Mouse (Mus musculus): Measurements from ENCODE around the gene Rasgef1b. TPM values are rescaled to one million over a fixed set of nuclear protein-coding genes. Genes with fewer than 3 reads are reported as not detected.

Gene Rasgef1b
- polyA plus RNA-seq, 1 experiment from 2014 or later = 124 TPM

DNA sequence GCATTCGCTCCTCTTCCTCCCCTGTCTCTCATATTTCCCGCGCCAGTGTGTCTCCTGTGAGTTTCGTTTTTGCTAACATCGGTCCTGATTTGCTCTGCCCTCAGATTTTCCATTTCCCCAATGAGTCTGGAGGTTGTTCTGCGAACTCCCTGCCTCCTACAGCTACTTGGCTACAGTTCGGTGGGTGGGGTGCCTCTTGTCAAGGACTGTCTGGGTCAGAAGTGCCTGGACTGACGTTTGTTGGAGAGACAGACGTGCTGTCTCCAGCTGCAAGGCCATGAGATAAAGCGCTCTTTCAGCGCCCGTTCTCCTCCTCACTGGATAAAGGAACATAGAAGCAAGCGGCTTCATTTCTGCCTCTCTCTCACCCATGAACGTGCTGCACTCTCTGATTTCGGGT, 389.1 kb downstream of the Rasgef1b start:
- no peak overlapping the region for H3K4me3 ChIP-seq (ENCODE audit: inconsistent target)
- H3K79me2 ChIP-seq (ENCODE audit: inconsistent target) = no peaks in the 10 kb centered on the region
- 63% methylated on average over 14 of the region's 15 CpGs for WGBS (ENCODE audit: missing documents)
- H3K36me3 ChIP-seq (ENCODE audit: inconsistent target) = no peaks in the 10 kb centered on the region
- peak overlapping the region; percentile 51 for H3K27ac ChIP-seq

DNA sequence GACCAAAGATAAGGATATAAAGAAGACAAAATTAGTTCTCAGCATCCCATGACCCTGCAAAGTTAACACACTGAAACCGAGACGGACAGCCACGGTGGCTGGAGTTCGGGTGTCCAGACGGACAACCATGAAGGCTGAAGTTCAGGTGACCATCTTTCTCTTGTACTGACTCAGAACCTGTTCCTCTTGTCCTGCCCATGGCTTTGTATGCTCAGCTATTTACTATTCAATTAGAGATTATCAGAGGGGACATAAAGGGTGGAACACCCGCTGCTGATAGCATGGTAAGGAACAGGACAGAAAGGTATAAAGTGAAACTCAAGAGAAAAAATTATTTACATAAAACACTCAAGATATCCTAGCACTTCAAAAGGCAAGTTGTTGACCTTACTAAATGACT, 390.0 kb downstream of the Rasgef1b start:
- 98% methylated on average over 6 of the region's 6 CpGs for WGBS (ENCODE audit: missing documents)
- Histone ChIP-seq H3K4me3 (ENCODE audit: inconsistent target) (no peak overlapping the region), H3K27ac (peak overlapping the region; percentile 51; the same call in 1 of the 2 replicates), H3K79me2 (ENCODE audit: inconsistent target) (no peaks in the 10 kb centered on the region), H3K36me3 (ENCODE audit: inconsistent target) (no peaks in the 10 kb centered on the region)

DNA sequence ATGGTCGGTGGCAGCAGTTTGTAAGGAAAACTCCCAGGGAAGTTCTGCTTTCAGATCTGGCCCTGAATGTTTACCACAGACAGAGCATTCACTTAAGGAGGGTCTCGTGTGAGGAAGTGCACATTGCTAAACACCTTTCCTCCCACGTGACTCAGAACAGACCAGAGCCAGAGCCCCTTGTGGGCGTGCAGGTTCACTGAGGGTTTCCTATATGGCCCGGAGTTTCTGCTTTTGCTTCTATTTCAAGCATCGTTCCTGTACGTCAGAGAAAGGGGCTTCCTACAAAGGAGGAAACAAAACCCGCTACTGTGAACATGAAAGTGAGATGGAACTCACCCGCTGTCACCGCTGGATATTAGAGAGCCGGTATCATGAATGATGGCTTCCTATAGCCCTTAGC, 392.4 kb downstream of the Rasgef1b start:
- Histone ChIP-seq H3K36me3 (ENCODE audit: inconsistent target) (no peaks in the 10 kb centered on the region), H3K4me3 (ENCODE audit: inconsistent target) (no peak overlapping the region), H3K79me2 (ENCODE audit: inconsistent target) (no peaks in the 10 kb centered on the region), H3K27ac (peak overlapping the region; percentile 25)
- 6% methylated on average over 11 of the region's 11 CpGs for WGBS (ENCODE audit: missing documents)

DNA sequence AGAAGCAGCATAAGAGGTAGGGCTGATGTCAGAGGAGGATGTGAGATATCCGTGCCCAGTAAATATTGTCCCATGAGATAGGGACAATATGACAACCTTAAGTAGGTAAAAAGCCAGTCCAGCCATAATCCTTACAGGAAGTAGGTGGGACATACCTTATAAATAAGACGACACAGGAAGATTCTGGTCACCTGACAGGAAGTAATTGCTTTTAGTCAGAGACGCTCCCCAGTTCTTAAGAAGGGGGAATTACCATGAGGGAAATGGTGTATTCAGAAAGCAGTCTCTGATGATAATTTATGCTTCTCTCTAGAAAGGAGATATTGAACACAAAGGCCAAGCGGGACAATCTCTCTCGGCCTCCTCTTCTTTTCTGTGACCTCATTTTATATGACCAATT, 394.8 kb downstream of the Rasgef1b start:
- 63% methylated on average over 5 of the region's 5 CpGs for WGBS (ENCODE audit: missing documents)
- Histone ChIP-seq H3K4me3 (ENCODE audit: inconsistent target) (no peak overlapping the region), H3K36me3 (ENCODE audit: inconsistent target) (no peaks in the 10 kb centered on the region), H3K79me2 (ENCODE audit: inconsistent target) (no peaks in the 10 kb centered on the region), H3K27ac (no peak overlapping the region)

DNA sequence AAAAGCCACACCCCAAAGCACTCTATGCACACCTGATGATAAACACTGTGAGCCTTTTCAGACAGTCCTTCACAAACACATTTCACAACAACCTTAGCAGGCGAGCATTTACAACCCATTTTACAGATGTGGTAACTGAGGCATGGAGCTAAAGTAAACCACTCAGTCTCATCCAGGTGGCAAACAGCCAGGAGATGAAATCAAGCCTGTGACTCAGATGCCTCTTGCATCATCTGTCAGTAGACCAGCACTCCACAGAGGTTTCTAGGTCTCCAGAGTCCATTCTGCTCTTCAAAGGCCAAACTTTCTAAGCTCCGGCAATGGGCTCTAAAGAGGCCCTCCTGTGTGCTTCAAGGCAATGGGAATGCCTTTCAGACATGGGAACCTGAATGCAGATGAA, 396.8 kb downstream of the Rasgef1b start:
- WGBS (ENCODE audit: missing documents) = 100% methylated on average over 2 of the region's 2 CpGs
- no peak overlapping the region for H3K4me3 ChIP-seq (ENCODE audit: inconsistent target)
- no peaks in the 10 kb centered on the region for H3K36me3 ChIP-seq (ENCODE audit: inconsistent target)
- H3K79me2 ChIP-seq (ENCODE audit: inconsistent target) = no peaks in the 10 kb centered on the region
- no peak overlapping the region for H3K27ac ChIP-seq

DNA sequence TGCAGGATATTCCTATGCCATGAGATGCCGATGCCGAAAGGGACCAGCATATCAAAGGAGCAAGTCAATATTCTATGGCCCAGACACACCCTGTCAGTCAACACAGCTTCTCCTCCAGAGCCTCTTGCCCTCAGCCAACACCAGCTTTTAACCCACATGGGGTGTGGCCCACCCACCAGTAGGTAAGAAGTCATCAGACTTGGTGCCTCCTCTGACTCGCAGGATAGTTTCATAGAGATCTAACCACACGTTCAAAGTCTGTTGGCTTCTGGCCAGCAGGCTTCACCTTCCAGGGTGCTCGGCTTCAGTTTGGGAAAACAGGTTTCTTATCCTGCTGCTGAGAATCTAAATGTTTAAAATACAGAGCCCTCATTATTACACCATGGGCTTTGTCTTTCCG, 399.8 kb downstream of the Rasgef1b start:
- 83% methylated on average over 6 of the region's 6 CpGs for WGBS (ENCODE audit: missing documents)
- no peaks in the 10 kb centered on the region for H3K79me2 ChIP-seq (ENCODE audit: inconsistent target)
- H3K36me3 ChIP-seq (ENCODE audit: inconsistent target) = no peaks in the 10 kb centered on the region
- no peak overlapping the region for H3K4me3 ChIP-seq (ENCODE audit: inconsistent target)
- H3K27ac ChIP-seq = no peak overlapping the region

DNA sequence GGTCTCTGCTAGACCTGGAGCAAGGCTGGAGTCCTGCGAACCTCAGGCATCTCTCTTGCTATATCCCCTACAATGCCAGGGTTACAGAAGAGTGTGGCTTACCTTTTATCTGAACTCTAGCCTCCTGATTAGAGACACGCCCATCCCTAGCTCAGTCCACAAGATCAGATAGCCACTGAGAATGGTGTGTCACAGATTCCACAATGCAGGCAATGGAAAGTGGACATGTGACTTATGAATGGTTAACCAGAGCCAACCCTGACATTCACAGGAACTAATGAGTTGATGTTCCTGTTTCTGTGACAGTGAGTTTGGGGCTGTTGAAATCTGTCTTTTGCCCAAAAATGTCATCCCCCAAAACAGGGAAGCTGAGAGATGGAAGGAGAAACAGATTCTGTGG, 401.8 kb downstream of the Rasgef1b start:
- peak overlapping the region; percentile 45 for H3K27ac ChIP-seq
- no peaks in the 10 kb centered on the region for H3K36me3 ChIP-seq (ENCODE audit: inconsistent target)
- 75% methylated on average over 2 of the region's 2 CpGs for WGBS (ENCODE audit: missing documents)
- no peak overlapping the region for H3K4me3 ChIP-seq (ENCODE audit: inconsistent target)
- H3K79me2 ChIP-seq (ENCODE audit: inconsistent target) = no peaks in the 10 kb centered on the region

DNA sequence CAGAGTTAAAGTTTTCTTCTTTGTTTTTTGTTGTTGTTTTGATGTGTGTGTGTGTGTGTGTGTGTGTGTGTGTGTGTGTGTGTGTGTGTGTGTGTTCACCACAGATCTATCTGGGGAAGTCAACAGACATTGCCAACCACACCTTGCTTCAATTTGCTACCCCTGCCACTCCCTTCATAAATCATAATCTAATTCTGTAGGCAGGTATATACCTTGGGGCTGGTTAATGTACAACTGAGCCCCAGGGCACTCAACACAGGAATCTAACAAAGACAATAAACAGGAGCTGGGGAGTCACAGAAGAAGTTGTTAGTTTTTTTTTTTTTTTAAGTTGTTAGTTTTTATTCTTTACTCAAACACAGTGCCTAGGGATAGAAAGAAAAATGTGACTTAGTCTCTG, 403.6 kb downstream of the Rasgef1b start:
- no peak overlapping the region for H3K4me3 ChIP-seq (ENCODE audit: inconsistent target)
- no peaks in the 10 kb centered on the region for H3K36me3 ChIP-seq (ENCODE audit: inconsistent target)
- H3K79me2 ChIP-seq (ENCODE audit: inconsistent target) = no peaks in the 10 kb centered on the region
- no peak overlapping the region for H3K27ac ChIP-seq

DNA sequence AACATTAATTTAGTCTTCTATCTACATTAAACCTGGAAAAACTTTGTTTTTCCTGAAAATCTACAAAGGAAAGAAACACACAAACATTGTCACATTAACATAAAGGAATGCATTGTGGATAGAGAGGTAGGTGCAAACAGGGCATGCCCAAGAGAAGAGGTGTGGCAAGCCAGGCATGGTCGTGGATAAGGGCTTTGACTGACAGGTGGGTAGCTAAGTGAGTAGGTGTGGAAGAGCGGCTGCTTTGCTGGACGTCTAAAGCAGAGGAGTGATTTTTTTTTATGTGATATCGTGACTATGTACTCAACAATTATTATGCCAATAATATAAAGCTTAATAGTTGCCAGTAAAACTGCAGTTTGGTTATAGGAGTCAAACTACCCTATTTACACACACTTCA, 408.1 kb downstream of the Rasgef1b start:
- Histone ChIP-seq H3K79me2 (ENCODE audit: inconsistent target) (no peaks in the 10 kb centered on the region), H3K27ac (no peak overlapping the region), H3K36me3 (ENCODE audit: inconsistent target) (no peaks in the 10 kb centered on the region), H3K4me3 (ENCODE audit: inconsistent target) (no peak overlapping the region)
- 76% methylated on average over 4 of the region's 4 CpGs for WGBS (ENCODE audit: missing documents)

DNA sequence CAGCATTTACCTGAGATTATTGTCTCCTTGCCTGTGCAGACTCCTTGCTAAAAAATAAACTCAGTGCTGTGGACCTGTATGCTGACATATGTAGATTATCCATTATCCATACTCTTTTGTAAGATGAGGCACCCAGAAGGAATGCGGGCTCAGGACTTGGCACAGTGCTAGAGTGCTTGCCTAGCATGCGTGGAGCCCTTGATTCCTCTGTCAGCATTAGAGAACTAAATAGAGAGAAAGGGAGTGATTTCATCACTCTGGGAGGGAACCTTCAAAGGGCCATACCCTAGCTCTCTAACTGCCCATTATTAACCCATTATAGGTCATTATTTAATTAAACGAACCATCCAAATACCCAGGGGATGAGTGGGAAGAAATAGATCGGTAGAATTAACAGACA, 430.9 kb downstream of the Rasgef1b start:
- no peak overlapping the region for H3K27ac ChIP-seq
- no peaks in the 10 kb centered on the region for H3K36me3 ChIP-seq (ENCODE audit: inconsistent target)
- H3K4me3 ChIP-seq (ENCODE audit: inconsistent target) = no peak overlapping the region
- no peaks in the 10 kb centered on the region for H3K79me2 ChIP-seq (ENCODE audit: inconsistent target)
- WGBS (ENCODE audit: missing documents) = 81% methylated on average over 3 of the region's 4 CpGs

DNA sequence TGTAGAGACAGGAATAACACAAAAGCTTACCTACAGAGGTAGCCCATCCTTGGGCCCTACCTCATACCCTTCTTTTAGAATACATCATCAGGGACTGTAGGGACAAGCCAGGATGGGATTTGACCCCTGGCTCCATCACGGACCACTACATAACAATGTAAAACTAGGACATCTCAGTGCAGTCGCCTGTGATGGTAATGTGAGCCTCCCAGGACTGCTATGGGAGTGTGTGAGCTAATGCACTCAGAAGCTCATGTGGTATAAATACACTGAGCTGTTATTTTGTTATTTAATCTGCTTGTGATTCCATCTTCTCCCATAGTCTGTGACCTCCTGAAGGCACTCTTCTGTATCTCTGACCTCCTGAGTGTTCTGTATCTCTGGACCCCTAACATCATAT, 432.5 kb downstream of the Rasgef1b start:
- WGBS (ENCODE audit: missing documents) = 93% methylated on average over 2 of the region's 2 CpGs
- Histone ChIP-seq H3K36me3 (ENCODE audit: inconsistent target) (no peaks in the 10 kb centered on the region), H3K4me3 (ENCODE audit: inconsistent target) (no peak overlapping the region), H3K27ac (no peak overlapping the region), H3K79me2 (ENCODE audit: inconsistent target) (no peaks in the 10 kb centered on the region)

DNA sequence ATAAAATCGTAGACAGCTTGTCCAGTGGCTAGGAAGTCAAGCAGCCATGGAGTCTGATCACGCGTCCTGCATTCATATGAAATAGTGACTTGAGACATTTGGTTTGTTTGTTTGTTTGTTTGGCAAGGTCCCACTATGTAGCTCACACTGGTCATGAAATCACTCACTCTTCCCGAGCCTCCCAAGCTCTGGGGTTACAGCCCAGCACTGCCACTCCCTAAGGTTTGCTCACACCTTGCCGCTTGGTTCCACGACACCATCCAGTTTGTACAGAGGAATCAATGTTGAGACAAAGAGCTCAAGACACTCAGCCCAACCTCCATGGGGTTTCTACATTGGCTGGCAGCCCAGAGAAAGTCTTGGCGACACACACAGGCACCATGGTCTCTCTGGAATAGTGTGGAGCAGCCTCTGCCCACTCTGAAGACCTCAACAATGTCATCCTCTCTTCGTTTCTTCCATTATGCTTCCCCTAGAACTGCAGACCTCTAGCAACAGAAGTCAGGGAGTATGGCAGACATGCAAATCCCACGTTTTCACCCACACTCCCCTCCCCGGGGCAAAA, 436.5 kb downstream of the Rasgef1b start:
- WGBS (ENCODE audit: missing documents) = 92% methylated on average over 10 of the region's 10 CpGs
- no peak overlapping the region for H3K4me3 ChIP-seq (ENCODE audit: inconsistent target)
- no peaks in the 10 kb centered on the region for H3K36me3 ChIP-seq (ENCODE audit: inconsistent target)
- no peaks in the 10 kb centered on the region for H3K79me2 ChIP-seq (ENCODE audit: inconsistent target)
- no peak overlapping the region for H3K27ac ChIP-seq

DNA sequence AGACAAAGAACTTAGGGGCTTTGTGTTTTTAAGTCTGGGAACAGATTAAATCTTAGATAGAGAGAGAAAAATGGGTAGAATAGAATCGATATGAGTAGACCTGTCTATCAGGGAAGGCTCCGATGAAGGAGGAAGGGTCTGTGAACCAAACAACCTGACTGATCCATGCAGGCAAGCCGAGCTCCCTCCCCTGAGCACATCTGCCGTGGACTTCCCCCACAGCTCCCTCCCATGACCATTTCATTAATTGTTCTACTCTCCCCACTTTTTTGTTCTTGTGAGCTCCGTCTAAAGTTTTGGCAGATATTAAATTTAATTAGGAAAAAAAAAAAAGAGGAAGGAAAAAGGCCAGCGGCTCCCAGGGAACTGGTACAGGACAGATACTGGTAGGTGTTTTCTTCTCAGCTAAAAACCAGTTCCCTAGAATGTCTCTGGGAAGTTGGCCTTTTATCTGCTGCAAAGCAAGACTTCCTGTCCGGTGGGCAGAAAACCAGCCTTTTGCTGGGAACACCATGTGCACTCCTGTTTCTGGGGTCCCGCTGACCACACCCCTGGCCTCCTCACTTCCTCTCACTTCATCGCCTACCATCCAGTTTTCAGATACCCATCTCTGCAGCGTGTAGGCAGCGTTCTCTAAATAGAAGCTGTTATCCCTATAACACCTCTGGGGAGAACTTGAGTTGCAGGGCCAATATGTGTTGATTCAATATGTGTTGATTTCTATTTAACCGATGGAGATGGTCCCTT, 437.6 kb downstream of the Rasgef1b start:
- 25% methylated on average over 11 of the region's 12 CpGs for WGBS (ENCODE audit: missing documents)

DNA sequence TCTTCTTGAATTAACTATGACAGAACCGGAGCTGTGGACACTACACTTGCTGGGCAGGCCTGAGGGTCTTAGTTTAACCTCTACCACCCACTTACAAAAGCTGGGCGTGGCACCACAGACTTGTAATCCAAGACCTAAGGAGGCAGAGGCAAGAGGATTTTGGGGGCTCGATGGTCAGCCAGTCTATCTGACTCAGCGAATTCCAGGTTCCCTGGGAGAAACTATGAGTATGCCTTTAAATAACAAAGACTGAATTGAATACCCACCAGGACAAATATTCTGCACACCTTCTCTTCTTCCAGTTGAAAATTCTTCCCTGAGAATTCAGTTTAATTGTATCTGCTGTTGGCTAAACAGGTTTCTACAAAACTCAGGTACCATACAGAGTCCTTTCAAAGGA, 440.6 kb downstream of the Rasgef1b start:
- Histone ChIP-seq H3K79me2 (ENCODE audit: inconsistent target) (no peaks in the 10 kb centered on the region), H3K27ac (no peak overlapping the region), H3K36me3 (ENCODE audit: inconsistent target) (no peaks in the 10 kb centered on the region), H3K4me3 (ENCODE audit: inconsistent target) (no peak overlapping the region)
- WGBS (ENCODE audit: missing documents) = 83% methylated on average over 4 of the region's 4 CpGs

More for the DNA sequence above, 437.6 kb downstream of the Rasgef1b start:
- no peaks in the 10 kb centered on the region for H3K79me2 ChIP-seq (ENCODE audit: inconsistent target)
- H3K4me3 ChIP-seq (ENCODE audit: inconsistent target) = no peak overlapping the region
- no peak overlapping the region for H3K27ac ChIP-seq
- no peaks in the 10 kb centered on the region for H3K36me3 ChIP-seq (ENCODE audit: inconsistent target)

DNA sequence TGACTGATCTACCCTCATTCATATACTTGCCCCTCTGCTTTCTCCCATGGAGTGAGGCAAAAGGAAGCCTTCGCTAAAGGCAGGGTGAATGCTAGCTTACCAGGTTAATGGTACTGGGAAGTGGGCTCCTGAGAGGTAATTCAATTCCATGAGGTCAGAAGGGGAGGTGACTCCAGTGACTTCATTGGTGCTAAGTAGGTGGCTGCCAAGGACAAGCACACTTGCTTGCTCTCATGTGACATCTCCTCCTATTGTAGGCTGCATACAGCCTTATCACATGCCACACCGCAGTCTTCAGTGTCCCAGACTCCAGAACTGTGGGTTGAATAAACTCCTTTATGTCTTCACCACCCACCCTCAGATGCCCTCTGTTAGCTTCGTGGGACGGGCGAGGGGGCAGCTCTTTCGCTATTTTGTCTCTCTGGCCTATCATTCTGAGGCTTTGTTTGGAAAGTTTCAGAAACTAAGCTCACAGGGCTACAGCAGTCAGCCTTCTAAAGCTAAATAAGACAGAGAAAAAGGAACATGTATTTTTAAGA, 441.1 kb downstream of the Rasgef1b start:
- H3K27ac ChIP-seq = no peak overlapping the region
- no peaks in the 10 kb centered on the region for H3K79me2 ChIP-seq (ENCODE audit: inconsistent target)

More for the DNA sequence above, 441.1 kb downstream of the Rasgef1b start:
- Histone ChIP-seq H3K36me3 (ENCODE audit: inconsistent target) (no peaks in the 10 kb centered on the region), H3K4me3 (ENCODE audit: inconsistent target) (no peak overlapping the region)
- WGBS (ENCODE audit: missing documents) = 93% methylated on average over 6 of the region's 6 CpGs

Measured in macrophage (primary cell).